In the genomic region with DNA sequence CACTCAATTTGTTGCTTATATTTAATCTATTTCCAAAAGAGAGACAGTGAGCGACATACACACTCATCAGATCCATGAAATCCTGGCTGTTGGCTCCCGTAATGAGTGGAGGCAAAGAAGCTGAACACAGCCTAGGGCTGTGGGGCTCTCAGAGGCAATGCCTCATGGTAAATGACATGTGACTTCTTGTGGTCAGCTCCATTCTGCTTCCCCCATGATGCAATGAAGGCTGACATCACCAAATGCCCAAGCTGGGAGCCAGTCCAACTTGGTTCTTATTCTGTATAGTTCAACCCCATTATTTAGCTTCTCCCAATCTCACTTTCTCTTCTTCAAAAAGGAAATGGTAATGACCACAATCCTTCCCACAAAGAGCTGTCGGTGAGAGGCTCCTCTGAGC, we compare ENCODE assay signal across 28 mouse cellular contexts.
DNase-seq lines count a peak whose midpoint lies in the region; ATAC-seq lines count a peak whose summit lies in the region.
"Had no signal": no experiment of that assay in that cellular context is flagged by ENCODE, and none has a peak within 500 bp of the region (broad histone marks: within the 10 kb centered on the region; RNA-seq: fewer than 3 reads in every experiment).

No protein-coding gene starts in this region.

- WGBS in liver, embryonic 16.5 days (ENCODE audit: insufficient replicate concordance): 39% methylated on average over 3 of the region's 3 CpGs
- 43% methylated on average over 3 of the region's 3 CpGs for WGBS in liver, embryonic 12.5 days (ENCODE audit: insufficient replicate concordance)

- H3K27ac ChIP-seq in liver, embryonic 16.5 days (ENCODE audit: low read length): no peak overlapping the region
- H3K27ac ChIP-seq in liver, embryonic 12.5 days: no peak overlapping the region
- H3K27ac ChIP-seq: heart, adult 2 months; heart, embryonic 13.5 days; hindbrain, embryonic 14.5 days; kidney, postnatal 0 days; left cerebral cortex, adult 2 months; limb, embryonic 15.5 days; midbrain, embryonic 15.5 days; stomach, embryonic 15.5 days had no signal

- intact Hi-C loops in heart, postnatal 10 days (cut with DNase I): no loop called here

- H3K4me2 ChIP-seq in liver, embryonic 16.5 days (ENCODE audit: low read depth, low read length): no peak overlapping the region
- H3K4me2 ChIP-seq in liver, embryonic 12.5 days: no peak overlapping the region
- H3K4me2 ChIP-seq: heart, embryonic 13.5 days; hindbrain, embryonic 14.5 days; limb, embryonic 15.5 days; midbrain, embryonic 15.5 days; stomach, embryonic 15.5 days had no signal

- no peaks in the 10 kb centered on the region for H3K36me3 ChIP-seq in liver, embryonic 16.5 days (ENCODE audit: control insufficient read depth, insufficient read depth)
- H3K36me3 ChIP-seq in liver, embryonic 12.5 days: no peaks in the 10 kb centered on the region
- H3K36me3 ChIP-seq: heart, embryonic 13.5 days; limb, embryonic 15.5 days; midbrain, embryonic 15.5 days; stomach, embryonic 15.5 days had no signal

- DNase-seq in 416B (ENCODE audit: low read depth): peak; percentile 75
- DNase-seq in NIH3T3 (ENCODE audit: low read depth): peak; percentile 53
- DNase-seq in heart, postnatal 10 days: no peak
- DNase-seq in adrenal gland, postnatal 10 days: no peak
- DNase-seq: adrenal gland, postnatal 25 days; cerebellum, adult 9-10 months; forebrain, postnatal 0 days; gastrocnemius, postnatal 25 days; heart, adult 2 months; kidney, adult 2 months; left cerebral cortex, postnatal 4 days; lung, adult 18-20 months; lung, postnatal 4 days; right cerebral cortex, adult 18-20 months had no signal

- no peaks in the 10 kb centered on the region for H3K9me3 ChIP-seq in liver, embryonic 16.5 days (replicated peaks; ENCODE audit: control insufficient read depth, low read length)
- H3K9me3 ChIP-seq in liver, embryonic 12.5 days (replicated peaks): no peaks in the 10 kb centered on the region
- H3K9me3 ChIP-seq: heart, embryonic 13.5 days; limb, embryonic 15.5 days; midbrain, embryonic 15.5 days; stomach, embryonic 15.5 days had no signal

- no peaks in the 10 kb centered on the region for H3K27me3 ChIP-seq in liver, embryonic 16.5 days (ENCODE audit: control insufficient read depth, insufficient read depth, low read depth, low read length)
- no peaks in the 10 kb centered on the region for H3K27me3 ChIP-seq in liver, embryonic 12.5 days (replicated peaks)
- H3K27me3 ChIP-seq: heart, embryonic 13.5 days; limb, embryonic 15.5 days; midbrain, embryonic 15.5 days; stomach, embryonic 15.5 days had no signal

- H3K9ac ChIP-seq in liver, embryonic 16.5 days (ENCODE audit: low read depth, low read length): no peak overlapping the region
- H3K9ac ChIP-seq in liver, embryonic 12.5 days: no peak overlapping the region
- H3K9ac ChIP-seq: forebrain, postnatal 0 days; heart, embryonic 13.5 days; hindbrain, embryonic 14.5 days; limb, embryonic 15.5 days; midbrain, embryonic 15.5 days; stomach, embryonic 15.5 days had no signal

- H3K4me1 ChIP-seq in liver, embryonic 16.5 days (ENCODE audit: control insufficient read depth, low read depth, low read length): no peaks in the 10 kb centered on the region
- no peaks in the 10 kb centered on the region for H3K4me1 ChIP-seq in liver, embryonic 12.5 days
- H3K4me1 ChIP-seq: heart, embryonic 13.5 days; limb, embryonic 15.5 days; midbrain, embryonic 15.5 days; stomach, embryonic 15.5 days had no signal

- H3K4me3 ChIP-seq in liver, embryonic 16.5 days (ENCODE audit: low read depth, low read length): no peak overlapping the region
- H3K4me3 ChIP-seq in liver, embryonic 12.5 days: no peak overlapping the region
- H3K4me3 ChIP-seq: erythroblast, embryonic 14.5 days; heart, adult 2 months; heart, embryonic 13.5 days; left cerebral cortex, adult 2 months; limb, embryonic 15.5 days; midbrain, embryonic 15.5 days; stomach, embryonic 15.5 days had no signal

- 0 out of 2 replicates have a peak, but pooled peaks have one; percentile 16 for ATAC-seq in liver, embryonic 16.5 days (ENCODE audit: low read depth)
- ATAC-seq in liver, embryonic 12.5 days: no peak
- peak; percentile 89 for ATAC-seq in granulocyte monocyte progenitor cell, adult 5-6 weeks (replicated peaks; ENCODE audit: poor library complexity, severe bottlenecking)
- ATAC-seq in frontal cortex, adult (ENCODE audit: low TSS enrichment): no peak
- ATAC-seq: CD4-positive, CD25-positive, alpha-beta regulatory T cell, adult 4 months; forebrain, postnatal 0 days; inflammation-experienced regulatory T-cells, adult 6 months; midbrain, embryonic 15.5 days had no signal

Comparison
In these comparisons a context has a peak if more than half of its experiments do, and no peak if none do; other contexts are left out.
1. ATAC-seq: peak in liver, embryonic 16.5 days (single experiment) and granulocyte monocyte progenitor cell, adult 5-6 weeks (single experiment); none in liver, embryonic 12.5 days (single experiment) and frontal cortex, adult (single experiment).
2. DNase-seq: peak in 416B (single experiment) and NIH3T3 (single experiment); none in heart, postnatal 10 days (0 of 2) and adrenal gland, postnatal 10 days (single experiment).